Mouse (Mus musculus) lung, postnatal 4 days (tissue): ENCODE measurements around the gene Neurl3.

Experiments used
- DNase-seq, 2 experiments: peaks; one replicate each; pipeline ENCODE4 v3.0.0; 2021

Gene Neurl3

DNA sequence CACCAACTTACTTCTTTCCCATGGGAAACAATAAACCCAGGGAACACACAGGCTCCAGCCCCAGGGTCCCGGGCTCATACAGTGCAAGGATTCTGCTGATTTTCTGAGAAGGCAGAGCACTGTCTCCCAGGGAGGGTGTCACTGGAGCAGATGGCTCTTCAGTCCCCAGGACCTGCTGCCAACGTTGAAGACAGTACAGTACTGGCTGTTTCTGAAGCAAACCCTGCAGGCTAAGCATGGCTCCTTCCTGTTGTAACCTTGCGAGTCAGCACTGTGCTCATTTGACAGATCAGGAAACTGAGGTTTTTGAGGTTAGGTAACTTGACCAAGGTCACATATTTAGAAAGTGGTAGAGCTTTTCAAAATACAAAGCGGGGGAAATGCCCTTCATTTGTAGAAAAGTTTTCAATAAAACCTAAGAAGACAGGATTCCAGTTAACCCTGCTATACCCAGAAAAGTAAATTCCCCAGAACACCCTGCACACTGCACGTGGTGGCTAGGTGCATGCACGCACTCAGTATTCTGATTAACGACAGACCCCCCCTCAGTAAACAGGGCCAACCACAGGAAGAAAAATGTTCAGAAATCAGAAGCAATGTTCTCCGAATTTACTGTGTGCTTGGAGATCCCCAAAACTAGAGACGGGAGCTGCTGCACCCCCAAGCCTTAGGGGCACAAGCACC, 22.1 kb upstream of the Neurl3 start:
- DNase-seq, result no peak

DNA sequence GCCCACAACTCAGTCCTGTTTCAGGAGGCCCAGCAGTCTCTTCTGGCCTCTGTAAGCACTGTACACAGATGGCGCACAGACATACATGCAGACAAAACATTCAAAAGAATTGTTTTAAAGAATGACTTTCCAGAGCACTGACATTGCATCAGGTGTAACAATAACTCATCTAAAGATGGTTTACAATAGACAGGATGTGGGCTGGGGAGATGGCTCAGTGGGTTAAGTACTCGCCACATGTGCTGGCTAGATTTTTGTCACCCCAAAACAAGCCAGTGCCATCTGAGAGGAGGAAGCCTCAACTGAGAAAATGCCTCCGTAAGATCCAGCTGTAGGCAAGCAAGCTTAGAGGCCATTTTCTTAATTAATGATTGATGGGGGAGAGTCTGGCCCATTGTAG, 19.9 kb upstream of the Neurl3 start:
- DNase-seq, result no peak

DNA sequence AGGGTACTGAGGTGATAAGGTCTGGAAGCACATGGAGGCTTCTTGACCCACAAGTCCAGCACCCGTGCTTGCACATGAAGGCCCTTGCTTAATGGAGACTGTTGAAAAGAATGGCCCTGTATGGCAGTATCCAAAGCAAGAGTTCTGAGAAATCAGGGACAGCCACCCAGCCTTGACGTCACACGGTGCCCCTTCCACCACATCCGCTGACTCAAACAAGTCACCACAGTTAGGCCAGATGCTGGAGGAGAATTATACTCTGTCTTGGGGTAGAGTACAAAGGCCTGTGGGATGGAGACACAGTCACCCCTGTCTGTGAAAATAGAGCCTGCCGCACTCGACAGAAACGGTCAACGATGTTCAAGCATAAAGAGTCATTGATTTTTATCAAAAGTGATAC, 19.0 kb upstream of the Neurl3 start:
- no peak for DNase-seq

DNA sequence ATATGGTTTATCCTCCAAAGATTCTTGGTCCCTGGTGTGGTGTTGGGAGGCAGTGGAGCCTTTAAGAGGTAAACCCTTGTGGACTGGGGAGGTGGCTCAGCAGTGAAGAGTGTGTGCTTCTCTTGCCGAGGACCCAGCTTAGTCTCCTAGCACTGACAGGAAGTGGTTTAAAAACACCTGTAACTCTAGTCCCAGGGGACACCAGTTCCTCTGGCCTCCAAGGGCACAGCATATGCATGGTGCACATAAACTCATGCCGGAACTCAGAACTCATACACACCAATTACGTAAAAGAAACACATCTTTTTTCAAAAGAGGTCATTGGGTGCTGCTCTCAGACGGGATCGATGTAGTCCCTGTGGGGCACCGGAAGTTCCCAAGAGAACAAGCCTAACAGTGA, 7.4 kb upstream of the Neurl3 start:
- DNase-seq, result no peak

DNA sequence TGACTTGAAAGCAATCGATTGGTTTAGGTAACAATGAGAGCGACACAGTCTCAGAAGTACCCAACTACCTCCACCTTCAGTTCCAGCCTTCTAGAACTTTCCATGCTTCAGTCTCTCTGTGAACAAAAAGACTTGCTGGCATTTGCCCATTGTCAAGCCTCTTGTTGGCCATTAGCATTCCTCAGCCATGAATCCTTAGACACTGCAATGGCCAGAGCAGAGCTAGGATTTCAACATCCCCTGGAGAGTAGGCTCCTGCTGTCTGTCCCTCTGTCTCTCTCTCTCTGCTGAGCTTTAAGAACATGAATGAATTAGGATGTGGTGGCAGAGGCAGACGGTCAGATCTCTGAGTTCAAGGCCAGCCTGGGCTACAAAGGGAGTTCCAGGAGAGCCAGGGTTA, 6.5 kb upstream of the Neurl3 start:
- no peak for DNase-seq

DNA sequence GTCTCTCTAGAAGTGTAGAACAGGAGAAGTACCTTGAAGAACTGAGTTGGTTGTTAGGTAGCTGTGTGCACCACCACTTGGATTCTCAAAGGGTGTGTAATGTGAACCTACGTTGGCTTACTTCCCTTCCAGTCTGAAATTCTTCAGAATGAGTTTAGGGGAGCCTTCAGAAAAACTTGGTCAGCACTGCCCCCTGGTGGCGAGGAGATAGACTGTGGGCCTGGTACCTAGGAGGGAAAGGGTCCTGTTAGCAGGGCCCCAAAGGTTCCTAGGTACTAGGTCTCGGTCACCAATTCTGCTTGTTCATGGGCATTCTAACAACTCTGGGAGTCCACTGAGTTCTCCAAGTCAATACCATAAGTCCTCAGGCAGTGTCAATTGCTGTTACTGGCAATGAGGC, 4.7 kb upstream of the Neurl3 start:
- DNase-seq, result peak; percentile 72 to 87

DNA sequence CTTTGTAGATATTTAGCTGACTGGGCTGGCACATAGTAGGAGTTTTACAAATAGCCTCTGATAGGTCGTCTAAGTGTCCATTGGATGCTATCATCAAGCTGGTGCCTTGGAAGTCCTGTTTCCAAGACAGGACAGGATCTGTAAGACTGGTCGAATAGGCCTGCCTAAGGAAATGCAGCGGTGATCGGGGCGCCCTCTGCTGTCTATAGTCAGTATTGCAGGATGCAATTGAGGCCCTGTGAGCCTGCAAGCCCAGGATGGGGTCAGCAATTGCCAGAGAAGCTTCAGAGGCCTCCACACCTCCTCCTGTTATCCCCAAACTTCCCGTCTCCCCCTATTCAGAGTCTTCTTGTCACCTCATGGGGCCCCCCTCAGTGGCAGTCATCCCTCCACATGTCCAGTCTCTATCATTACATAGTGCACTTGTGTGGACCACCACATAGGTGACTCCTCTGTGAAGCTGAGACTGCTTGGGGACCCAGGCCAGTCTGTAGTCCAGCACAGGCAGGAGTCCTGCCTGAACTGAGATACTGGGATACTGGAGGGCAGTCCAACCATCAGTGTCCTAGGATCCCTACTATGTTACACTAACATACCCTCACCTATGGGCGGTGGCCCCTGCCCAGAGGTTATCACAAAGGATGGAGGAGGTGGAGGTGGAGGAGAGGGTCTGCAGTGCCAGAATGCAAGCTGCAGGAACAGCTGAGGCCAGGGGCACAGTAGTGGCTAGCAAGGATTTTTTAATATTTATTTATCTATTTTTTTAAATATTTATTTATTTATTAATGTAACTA, 3.0 kb upstream of the Neurl3 start:
- peak; percentile 81 to 90 for DNase-seq

DNA sequence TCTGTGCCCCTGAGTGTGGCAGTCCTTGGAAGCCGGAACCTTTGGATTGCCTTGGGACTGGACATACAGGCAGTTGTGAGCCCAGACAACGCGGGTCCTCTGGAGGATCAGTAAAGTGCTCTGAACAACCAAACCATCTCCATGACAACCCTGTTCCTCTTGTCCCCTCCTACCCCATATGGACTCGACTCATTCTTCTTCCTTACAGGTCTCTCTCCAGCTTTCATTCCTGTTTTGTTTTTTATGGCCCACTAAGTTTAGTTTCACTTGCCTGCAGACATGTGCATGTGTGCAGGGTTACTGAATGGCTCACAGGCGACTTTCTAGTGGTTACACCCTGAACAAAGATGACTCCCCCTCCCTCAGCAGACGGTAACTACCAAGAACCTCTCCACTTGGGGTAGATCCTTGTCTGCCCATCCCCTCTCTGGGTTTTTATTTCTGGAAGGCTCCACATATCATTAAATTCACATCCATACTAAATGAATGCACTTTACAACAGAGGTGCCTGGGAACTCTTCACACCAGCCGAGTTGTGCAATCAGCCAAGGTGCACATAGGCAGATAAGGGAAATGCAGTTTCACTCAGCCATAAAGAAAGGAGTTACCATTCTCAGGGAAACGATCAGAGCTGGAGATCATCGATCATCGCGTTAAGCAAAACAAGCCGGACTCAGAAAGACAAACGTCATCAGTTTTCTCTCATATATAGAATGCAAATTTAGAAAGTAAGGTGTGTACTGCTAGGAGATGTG, 1.3 kb upstream of the Neurl3 start:
- DNase-seq, result no peak

DNA sequence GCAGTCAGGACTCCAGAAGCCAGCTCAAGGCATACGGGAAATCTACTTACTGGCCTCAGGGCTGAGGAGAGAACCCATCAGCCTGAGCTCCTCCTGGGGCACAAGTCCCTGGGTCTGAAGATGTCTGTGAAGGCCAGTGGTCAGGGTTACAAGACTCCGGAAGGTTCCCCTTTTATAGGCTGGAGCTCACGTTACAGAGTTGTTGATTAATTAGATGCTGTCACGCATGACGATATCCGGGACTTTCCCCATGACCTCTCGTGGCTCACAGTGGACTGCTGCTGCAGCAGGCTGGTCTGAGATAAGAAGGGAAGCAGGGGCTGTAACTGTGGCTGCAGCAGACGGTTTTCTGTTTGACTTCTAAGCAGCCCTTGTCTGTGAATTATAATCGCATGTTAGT, 1.2 kb downstream of the Neurl3 start:
- DNase-seq, result peak; percentile 72 to 76

DNA sequence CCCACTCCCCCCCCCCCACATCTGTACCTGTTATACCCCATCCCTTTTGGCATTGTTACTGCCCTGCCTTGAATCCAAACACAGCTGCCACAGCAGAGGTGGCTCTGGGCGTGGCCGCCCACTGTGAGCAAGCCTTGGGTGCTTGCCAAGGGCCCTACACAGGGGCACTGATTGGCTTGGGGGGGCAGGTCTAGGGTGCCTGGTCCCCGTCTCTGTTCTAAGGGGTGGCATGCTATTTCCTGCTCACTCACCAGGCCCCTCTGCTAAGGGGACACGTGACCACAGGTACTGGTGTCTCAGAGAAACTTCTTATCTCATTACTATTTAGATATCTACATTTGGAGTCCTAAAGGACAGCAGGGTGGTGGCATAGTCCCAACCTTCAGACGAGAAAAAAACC, 1.9 kb downstream of the Neurl3 start:
- DNase-seq, result peak; percentile 73 to 81

DNA sequence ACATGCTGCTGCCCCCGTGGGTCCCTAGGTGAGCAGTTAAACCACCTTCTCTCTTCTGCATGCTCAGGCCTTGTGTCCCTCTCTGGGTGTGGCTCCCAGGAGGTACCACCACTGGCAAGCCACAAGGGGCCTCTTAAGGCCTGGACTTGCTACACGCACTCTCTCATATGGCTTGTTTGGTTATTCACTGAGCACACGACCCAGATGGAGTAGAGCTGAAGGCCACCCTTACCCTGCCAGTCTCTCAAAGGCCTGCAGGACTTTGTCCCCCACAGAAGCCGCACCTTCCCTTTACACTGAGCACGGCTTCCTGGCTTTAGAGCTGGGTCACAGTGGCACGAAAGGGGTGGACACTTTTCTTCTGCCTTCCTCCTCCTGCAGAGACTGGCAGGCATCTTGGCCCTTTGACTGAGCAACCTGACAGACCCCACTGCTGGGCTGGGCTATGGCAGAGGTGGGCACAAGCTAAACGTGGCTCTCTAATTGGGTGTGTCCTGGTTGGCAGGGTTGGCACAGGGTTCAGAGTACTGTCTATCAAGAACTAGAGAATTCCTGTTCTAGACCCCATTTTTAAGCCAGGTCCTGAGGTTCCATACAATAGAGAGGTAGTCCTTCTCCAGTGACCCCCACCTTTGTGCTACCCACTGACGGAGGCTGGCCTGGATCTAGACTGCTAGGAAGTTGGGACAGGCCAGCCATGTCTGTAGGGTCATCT, 2.8 kb downstream of the Neurl3 start:
- DNase-seq, result peak in 1 of 2 experiments; percentile 25

DNA sequence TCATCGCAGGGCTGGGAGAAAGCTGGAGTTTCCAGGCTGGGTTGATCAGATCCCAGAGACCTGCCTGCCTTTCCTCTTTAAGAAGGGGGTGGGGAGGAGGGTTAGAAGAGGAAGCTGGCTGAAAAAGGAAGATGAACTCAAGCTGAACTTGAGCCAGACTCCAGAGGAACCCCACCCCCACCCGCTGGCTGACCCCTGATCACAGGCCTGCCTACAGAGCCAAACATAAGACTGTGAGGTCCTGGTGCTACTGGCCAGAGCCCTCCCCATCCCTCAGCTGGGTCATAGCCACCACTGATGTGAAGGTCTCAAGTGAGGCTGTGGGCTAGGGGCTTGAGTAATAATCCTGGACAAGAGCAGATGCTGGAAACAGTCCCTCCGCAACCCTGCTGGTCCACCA, 3.8 kb downstream of the Neurl3 start:
- DNase-seq, result peak; percentile 51 to 64

DNA sequence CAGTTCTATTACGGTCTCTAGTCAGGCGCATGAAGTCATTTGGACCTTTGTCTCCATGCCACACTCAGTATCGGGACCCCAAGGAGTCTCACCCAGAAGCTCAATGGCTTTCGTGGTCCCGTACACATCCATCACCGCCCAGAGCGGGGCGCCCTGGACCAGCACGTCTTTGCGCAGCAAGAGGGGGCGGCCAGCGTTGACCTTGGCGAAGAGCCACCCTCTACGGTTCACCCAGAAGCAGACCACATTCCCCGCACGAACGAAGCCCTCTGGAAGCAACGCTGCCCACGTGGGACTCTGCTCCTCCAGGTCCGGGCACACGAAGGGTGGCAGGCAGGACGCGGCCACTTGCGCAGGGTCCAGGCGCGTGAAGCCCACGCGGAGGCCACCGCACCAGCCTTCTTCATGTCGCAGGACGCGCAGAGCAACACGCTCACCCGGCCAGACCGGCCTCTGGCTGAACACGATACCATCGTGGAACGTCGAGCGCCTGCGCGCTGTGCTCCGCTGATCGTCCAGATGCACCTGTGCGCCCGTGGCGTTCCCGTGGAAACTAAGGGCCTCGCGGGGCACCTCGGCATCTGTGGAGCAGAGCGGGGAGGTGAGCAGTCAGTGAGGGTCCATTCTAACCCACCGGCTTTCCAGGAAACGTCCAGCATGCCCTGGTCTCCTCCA, 5.2 kb downstream of the Neurl3 start:
- peak in 1 of 2 experiments; percentile 26 for DNase-seq

DNA sequence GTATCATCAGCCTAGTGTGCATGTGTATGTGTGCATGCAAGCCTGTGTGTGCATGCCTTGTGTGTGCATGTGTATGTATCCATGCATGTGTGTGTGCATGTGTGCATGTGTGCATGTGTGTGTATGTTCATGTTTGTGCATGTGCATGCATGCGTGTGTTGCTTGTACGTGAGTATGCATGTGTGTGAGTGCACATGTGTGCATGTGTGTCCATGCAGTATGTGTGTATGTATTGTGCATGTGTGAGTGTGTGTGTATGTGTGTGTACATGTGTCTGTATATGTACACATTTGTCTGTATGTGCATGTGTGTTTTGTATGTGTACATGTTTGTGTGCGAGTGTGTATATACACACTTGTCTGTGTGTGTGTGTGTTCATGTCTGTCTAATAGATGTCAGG, 6.9 kb downstream of the Neurl3 start:
- DNase-seq, result no peak

DNA sequence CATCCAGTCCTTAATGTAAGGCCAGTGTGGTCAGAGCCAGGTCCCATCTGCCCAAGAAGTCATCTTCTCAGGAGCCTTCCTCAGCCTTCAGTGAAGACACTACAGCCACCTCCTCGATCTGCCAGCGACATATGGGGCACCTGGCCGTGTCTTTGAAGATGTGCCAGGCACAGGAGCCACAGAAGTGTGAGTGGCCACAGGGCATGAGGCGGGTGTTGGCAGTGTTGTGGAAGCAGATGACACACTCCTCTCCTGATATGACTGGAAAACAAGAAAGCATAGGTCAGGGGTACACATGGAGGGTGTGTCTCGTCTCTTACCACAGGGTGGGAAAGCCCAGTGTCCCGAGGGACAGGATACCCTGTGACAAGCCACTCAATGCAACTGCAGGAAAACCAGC, 8.2 kb downstream of the Neurl3 start:
- no peak for DNase-seq

DNA sequence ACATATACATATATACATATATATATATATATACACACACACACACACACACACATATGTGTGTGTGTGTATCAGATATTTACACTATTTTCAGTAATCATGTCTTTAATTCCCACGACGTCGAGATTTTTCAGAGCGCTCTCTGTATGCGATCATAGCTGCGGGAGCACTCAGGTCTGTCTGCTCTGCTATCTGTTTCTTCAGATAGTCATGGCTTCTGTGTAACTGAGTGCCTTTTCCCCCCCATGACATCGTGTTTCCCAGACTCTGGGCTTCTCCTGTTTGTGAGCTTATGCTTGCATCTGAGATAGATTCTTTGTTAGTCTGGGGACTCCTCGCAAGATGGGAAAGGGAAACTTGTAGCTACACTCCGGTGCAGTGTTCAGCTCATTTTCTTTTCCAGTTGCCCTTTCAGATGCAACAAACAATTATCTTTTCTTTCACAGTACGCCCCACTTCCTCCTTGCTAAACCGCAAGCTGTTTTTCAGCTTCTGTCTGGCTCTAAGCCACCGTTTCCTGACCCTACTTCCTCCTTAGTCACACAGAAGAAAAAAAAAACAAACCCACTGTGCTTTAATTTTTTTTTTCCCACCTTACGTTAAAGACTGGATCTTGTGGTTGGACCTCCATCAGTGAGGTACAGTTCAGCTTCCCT, 10.5 kb downstream of the Neurl3 start:
- peak; percentile 65 to 78 for DNase-seq

DNA sequence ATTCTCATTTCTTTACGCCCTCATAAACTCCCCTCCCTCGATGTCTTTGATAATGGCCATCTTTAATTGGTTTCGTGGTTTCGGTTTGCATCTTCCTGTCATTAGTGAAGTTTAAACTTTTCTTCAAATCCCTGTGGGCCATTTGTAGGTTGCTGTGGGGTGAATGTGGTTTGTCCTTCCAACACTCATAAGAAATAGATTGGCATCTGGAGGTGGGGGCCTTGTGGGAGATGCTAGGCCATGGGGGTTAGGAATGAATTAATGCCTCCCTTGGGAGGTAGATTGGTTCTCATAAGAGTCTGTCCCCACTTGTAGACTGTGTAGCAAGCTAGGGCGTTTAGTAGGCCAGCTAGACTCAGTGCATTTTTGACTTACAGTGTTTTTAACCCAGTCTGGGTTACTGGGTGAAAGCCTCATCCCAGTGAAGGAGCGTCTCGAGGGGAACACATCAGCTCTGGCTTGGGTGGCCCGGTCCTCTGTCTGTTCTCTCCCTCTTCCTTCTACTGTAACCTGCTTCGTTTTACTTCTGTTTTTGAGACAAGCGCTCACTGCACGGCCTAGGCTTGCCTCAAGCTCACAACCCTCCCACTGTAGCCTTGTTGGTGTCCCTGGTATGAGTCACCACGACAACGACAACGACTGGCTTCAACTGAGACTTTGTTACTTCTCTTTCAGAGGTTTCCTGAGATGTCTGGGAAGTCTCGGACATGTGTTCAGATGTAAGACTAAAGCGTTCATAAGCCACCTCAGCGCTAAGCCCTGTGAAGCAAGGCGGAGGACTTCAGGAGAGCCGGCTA, 12.6 kb downstream of the Neurl3 start:
- peak; percentile 51 to 52 for DNase-seq

DNA sequence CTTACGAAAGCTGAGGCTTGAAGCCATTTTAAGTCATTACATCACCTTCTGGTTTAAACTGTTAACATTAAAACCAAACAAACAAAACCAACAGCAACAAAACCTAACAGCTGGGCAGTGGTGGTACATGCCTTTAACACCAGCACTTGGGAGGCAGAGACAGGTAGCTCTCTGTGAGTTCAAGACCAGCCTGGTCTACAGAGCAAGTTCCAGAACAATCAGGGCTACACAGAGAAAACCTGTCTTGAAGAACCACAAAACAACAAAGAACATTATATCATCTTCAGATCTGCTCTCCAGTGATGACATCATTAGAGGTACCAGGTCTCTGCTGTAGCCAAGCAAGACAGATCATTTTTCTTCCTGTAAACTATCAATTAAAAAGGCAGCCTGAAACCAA, 14.1 kb downstream of the Neurl3 start:
- DNase-seq, result peak in 1 of 2 experiments; percentile 3

DNA sequence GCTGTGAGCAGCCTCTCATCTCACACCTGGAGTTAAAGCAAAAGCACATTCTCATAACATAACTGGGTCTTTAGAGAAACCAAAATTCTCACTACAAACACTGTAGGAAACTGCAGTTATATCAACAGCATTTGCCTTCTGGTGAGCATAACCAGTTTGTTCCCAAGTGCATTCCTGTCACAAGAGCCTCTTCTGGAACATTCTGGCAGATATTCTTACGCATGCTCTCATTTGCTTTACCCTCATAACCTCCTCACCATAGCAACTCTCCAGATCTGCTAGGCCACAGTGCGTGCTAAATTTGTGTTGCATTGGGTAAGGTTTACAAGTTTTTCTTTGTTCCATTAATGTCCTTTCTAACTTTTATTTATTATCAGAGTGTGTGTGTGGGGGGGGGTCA, 15.2 kb downstream of the Neurl3 start:
- no peak for DNase-seq

DNA sequence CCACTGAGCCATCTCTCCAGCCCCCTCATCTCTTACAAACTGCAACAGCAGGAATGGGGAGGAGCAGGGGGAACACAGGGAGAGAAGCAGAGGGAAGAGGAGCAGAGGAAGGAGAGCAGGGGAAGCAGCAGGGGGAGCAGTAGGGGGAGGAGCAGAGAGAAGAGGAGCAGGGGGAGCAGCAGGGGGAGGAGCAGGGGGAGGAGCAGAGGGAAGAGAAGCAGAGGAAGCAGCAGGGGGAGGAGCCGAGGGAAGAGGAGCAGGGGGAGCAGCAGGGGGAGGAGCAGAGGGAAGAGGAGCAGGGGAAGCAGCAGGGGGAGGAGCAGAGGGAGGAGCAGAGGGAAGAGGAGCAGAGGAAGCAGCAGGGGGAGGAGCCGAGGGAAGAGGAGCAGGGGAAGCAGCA, 15.8 kb downstream of the Neurl3 start:
- no peak for DNase-seq

DNA sequence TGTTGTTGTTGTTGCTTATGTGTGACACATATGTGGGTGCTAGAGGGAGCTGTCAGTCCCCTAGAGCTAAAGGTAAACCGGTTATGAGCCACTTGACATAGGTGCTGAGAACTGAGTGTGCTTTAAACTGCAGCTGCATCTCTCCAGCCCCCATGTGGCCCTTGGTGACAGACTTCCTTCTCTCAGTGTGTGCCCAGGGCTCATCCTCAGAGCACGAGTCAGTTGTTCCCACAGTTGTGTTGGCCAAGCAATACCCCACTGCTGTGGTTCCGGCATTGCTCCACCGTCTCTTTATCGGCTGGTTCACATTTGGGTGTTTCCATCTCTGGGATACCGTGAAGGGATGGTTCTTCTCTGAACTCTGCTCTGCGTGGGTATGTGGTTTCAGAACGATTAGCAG, 17.2 kb downstream of the Neurl3 start:
- DNase-seq, result no peak
